Mouse (Mus musculus): ENCODE measurements at regions not wholly inside any gene's neighbourhood (a gene's known extent, or its start where the extent isn't known, plus 50 kb on each side); places are given as distances from the start of the nearest gene placed in this dataset.

- DNase-seq (ENCODE audit: low spot score in 2 of 2) = no peak
Observed at GRCm38 (mm10) chr1:75889847-75890591, 344.0 kb downstream of the Slc4a3 start.

- DNase-seq (ENCODE audit: low spot score in 2 of 2) = no peak
Observed at GRCm38 (mm10) chr1:75890636-75891276, 344.7 kb downstream of the Slc4a3 start.

DNA sequence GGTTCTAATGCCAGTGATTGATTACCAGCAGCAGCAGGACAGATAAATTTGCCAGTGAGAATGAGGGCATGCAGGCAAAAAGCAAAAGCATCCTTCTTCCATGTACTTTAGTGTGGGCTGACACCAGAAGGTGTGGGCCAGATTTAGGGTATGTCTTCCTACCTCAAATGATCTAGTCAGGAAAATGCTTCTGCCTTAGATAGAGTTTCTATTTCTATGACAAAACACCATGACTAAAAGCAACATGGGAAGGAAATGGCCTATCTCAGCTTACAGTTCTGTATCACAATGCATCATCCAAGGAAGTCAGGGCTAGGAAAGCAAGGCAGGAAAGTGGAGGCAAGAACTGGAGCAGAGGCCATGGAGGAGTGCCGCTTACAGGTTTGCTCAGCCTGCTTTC, 349.5 kb downstream of the Slc4a3 start:
- DNase-seq (ENCODE audit: low spot score in 2 of 2) = no peak

DNA sequence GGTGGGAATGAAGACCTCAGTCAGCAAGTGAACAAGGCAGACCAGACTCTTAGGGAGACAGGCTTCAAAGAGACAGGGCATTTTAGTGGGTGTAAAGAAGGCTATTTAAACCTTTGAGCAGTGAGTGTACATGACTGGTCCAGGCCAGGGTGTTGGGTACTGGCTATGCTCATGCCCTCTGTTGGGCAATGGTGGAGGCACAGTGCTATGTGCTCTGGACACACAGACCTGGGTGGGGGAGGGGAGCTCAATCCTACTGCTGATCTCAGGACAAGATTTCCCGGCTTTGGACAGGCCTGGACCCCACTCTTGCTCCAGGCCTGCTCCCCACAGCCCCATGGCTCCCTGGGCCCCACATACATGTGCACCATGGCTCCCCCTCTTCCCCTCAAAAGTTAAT, 355.1 kb downstream of the Slc4a3 start:
- no peak for DNase-seq (ENCODE audit: low spot score in 2 of 2)

DNA sequence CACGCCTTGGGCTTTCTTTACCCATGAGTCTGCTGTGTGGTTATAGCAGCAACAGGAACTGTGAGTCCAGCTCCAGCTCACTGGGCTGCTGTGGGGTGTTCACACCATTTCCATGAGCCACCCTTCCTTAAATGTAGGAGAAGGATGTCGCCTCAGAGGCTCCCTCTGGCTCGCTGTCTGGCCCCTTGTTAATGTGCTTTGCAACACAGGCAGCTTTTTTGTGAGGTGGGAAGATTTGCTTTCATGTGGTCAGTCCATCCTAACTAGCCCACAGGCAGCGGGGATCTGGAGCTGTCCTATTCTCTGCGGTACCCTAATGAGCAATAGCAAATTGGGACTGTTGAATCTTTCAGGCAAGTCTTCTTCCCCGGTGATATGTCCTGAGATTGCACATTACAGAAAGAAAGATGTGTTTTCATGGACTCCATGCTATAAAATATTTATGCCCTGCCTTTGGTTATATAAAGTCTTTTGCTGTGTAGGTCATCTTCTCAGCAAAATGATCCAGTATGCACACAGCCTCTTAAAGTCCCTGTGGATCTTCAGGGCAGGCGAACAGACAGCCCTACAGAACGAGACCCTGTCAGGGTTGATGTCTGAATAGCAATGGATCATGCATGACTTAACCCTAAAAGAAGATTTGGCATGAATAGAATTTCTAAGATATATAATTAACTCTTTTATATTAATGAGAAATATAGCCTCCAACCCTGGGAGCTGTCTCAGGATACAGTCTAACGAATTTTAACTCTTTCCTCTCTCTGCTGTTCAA, 359.8 kb downstream of the Slc4a3 start:
- no peak for DNase-seq (ENCODE audit: low spot score in 2 of 2)

DNA sequence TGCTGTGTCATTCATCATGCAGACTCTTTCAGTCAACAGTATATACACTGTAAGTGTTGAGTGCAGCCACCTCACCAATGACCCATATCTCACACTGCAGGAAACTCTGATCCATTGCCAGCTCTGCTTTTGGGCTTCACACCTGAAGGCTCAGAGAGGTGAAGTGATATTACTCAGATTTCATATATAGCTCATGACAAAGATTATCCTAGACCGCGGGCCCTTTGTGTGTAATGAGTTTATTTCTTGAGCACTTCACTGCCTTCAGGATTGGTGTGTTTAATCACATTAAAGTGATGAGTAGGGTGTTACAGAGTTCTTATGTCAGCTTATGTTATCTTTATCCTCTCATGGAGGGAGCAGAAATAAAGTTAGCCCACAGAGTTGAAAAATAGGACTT, 369.2 kb downstream of the Slc4a3 start:
- DNase-seq (ENCODE audit: low spot score in 2 of 2) = no peak

DNA sequence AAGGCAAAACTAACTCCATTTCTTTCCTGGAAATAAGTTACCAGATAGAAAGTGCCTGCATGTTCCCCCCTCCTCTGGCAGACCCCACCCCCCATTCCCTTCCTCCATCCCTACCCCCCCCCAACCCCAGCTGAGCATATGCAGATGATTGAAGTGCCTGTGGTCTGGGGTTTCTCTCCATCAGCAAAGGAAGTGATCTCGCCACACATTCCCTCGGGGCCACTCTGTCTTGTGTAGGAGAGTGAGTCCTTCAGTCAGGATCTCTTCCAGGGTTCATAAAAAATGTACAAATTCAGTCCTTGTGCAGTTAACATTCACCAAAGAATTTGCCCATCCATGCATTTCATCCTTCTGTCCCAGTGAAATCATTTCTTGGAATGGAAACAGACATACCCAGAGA, 370.1 kb downstream of the Slc4a3 start:
- DNase-seq (ENCODE audit: low spot score in 2 of 2) = no peak

GRCm38 (mm10) chr1:75919134-75919533, 373.1 kb downstream of the Slc4a3 start:
- no peak for DNase-seq (ENCODE audit: low spot score in 2 of 2)

GRCm38 (mm10) chr1:75925046-75925445, 379.0 kb downstream of the Slc4a3 start:
- no peak for DNase-seq (ENCODE audit: low spot score in 2 of 2)

DNA sequence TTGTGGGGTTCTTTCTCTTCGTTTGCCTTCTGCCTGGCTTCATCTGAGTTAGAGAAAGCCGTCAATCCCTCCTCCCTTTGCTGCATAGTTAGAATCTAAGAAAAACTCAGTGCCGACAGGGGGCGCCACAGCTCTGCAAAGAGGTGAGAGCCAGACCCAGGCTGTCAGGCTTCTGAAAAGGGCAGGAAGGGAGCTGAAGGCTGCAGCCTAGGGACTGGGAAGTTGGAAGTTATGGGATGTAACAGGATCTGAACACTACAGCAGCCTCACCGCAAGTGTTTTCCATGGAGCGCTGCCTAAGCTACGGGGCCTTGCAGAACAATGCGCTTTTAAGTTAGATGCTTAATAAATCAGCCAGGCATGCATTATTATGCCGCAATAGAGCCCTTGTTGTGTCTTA, 379.7 kb downstream of the Slc4a3 start:
- peak; percentile 85 for DNase-seq (ENCODE audit: low spot score in 2 of 2)

DNA sequence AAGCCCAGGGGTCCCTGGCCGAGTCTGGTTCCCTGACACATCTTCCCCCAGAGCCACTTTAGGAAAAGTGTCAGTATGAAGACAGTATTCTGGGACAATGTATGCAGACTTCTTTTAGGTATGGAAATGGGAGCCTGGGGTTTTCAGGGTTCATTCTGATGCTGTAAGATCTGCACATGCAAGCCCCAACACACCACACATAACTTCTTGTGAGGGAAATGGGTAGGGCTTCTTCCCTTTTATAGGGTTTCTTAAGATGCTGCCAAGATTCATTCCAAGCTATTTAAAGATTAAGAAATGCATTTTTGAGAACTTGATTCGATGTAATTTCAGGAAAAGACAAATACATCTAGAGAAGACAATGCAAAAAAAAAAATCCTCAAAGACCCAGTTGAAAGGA, 385.8 kb downstream of the Slc4a3 start:
- DNase-seq (ENCODE audit: low spot score in 2 of 2) = no peak

DNA sequence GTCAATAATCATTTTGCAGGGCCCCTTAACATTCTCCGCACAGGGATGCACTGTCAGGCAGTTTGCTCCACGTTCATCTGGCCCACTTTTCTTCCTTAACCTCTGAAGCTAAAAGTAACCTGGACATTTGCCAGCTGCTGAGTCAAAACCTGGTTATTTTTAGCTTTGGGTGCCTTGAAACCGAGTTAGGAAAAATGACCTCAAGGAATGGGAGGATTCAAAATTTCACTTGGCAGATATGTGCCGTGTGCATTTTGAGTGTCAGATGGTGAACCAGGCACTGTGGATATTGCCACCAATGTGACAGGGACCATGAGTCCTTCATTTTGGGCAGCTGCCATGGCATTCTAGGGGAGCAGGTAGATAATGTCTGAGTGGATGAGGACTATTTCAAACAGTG, 387.8 kb downstream of the Slc4a3 start:
- DNase-seq (ENCODE audit: low spot score in 2 of 2) = no peak

DNA sequence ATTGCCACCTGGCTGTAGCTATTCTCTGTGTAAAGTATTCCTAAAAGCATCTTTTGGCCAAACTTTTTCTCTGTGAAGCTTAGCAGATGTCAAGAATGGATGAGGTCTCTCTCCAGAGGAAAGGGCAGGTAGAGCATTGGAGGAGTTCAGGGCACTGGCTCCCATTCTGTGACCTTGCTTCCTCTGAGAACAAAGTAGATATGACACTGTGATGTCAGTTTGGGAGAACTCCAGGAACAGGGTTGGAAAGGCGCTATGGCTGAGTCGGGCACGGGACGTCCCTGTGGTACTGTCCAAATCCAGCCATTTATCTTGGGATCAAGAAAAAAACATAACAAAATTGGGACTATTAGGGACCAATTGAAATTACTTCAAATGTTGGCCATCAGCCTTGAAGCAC, 388.7 kb downstream of the Slc4a3 start:
- no peak for DNase-seq (ENCODE audit: low spot score in 2 of 2)

DNA sequence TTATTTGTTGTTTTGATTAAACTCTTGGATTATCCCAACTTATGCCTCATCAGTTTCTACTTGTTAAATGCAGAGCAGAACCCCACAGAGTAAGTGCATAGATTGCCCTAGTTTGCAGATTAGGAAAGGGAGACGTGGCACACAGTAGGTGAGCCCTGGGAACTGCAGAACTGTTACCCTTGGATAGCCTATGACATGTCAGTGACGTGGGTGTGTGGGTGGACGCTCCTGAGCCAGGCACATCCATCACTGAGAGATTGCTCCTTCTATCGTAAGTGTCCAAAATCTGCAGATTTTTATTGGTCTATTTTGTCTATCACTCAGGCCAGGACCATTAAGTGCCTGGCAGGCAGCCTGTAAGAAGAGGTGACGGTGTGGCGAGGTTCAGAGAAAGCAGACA, 389.8 kb downstream of the Slc4a3 start:
- no peak for DNase-seq (ENCODE audit: low spot score in 2 of 2)

GRCm38 (mm10) chr1:75936596-75936995, 390.5 kb downstream of the Slc4a3 start:
- peak in 1 of 2 experiments; percentile 24 for DNase-seq (ENCODE audit: low spot score in 2 of 2)

GRCm38 (mm10) chr1:75937331-75937730, 391.3 kb downstream of the Slc4a3 start:
- DNase-seq (ENCODE audit: low spot score in 2 of 2) = no peak

DNA sequence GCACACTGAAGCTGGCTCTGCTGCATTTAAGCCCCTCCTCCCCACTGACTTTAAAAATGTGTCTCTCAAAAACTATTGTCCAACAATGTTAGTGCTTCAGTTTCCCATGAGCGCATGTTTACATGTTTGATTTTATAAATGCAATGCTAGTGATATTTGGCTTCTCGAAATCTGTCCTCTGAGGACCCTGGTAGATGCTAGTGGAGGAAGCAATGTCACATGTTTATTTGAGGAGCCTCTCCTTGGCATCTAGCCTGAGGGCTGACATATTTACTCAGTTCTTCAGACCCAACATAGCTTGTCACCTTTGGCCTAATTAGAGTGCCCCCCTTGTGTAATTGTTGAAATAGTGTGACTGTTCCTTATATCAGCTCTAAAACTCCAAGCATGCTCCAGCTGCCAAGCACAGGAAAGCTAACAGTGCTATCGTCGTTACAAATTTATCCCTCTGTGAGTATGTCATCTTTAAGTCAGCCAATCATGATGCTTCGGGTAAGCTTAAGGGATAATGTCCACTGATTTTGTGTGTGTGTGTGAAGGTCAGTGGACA, 400.3 kb downstream of the Slc4a3 start:
- no peak for DNase-seq (ENCODE audit: low spot score in 2 of 2)

GRCm38 (mm10) chr1:75978203-75978986, 432.3 kb downstream of the Slc4a3 start:
- peak; percentile 9 to 18 for DNase-seq (ENCODE audit: low spot score in 2 of 2)

- DNase-seq (ENCODE audit: low spot score in 2 of 2) = no peak
Observed at GRCm38 (mm10) chr1:75983057-75983456, 437.0 kb downstream of the Slc4a3 start.

DNA sequence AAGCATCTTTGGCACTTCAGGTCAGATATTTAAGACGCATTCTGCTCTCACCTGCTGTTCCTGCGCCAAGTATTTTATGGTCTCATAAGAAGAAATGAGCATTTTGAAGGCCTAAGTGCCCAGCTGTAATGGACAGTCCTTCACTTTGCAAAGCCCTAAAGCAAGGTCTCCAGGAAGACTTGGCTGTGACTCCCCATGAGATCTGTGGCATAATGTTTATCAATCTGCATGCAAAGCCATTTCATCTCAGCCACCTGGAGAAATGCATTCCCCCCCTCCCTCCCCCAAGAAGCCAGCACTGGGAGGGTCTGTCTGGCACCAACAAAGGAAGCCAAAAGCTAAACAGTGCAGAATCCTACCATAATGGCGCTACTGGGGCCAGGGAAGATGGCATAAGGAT, 437.4 kb downstream of the Slc4a3 start:
- DNase-seq (ENCODE audit: low spot score in 2 of 2) = no peak

- no peak for DNase-seq (ENCODE audit: low spot score in 2 of 2)
Observed at GRCm38 (mm10) chr1:75988496-75988895, 442.4 kb downstream of the Slc4a3 start.

DNA sequence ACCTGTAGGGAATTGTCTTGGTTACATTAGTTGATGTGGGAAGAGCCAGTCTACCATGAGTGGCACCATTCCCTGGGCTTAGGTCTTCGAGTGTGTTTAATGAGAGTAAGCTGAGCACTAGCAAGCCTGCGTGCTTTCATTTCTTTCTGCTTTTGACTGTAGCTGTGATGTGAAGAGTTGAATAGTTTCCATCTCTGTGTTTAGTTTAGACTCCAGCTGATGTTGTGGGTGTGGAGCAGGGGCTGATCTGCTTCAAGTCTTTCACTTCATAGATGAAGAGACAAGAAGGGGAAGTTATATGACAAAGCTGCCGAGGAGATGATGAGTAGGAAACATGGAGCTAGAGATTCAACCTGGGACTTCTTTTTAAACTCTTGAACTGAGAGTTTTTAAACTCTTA, 446.0 kb downstream of the Slc4a3 start:
- DNase-seq (ENCODE audit: low spot score in 2 of 2) = no peak

All from right cerebral cortex, postnatal 36 days (tissue).